Mouse (Mus musculus): Measurements from ENCODE around the gene Sympk. TPM values are rescaled to one million over a fixed set of nuclear protein-coding genes. Genes with fewer than 3 reads are reported as not detected.

Sympk gene
- polyA plus RNA-seq, 1 experiment = not detected

DNA sequence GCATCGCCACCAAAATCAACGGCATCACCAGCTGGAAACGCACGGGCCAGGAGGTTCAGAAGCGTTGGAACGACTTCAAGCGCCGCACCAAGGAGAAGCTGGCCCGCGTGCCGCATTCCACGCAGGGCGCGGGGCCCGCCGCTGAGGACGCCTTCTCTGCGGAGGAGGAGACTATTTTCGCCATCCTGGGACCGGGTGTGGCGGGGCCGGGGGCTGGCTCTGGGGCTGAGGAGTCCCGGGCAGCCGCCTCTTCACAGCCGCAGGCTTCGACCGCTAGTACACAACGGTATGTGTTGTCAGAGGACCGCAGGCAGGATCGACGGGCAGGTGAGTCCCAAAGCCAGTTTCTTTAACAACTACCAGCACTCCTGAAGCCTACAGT is 31.9 kb upstream of the Sympk start:
- Histone ChIP-seq H3K27ac (ENCODE audit: insufficient read depth, low read depth, low read length) (peak overlapping the region; percentile 89), H3K4me3 (ENCODE audit: insufficient read depth, low read depth, low read length) (peak overlapping the region; percentile 89), H3K4me1 (ENCODE audit: control insufficient read depth, insufficient read depth, low read length) (peaks cover 27% of the 10 kb centered on the region)
- TF ChIP-seq POLR2A (IDR thresholded peaks at IDR 0.05; ENCODE audit: insufficient read depth, low read depth, low read length) (no peak), CTCF (IDR thresholded peaks at IDR 0.05; ENCODE audit: insufficient read depth, low read depth, low read length) (no peak)
- 2% methylated on average over 31 of the region's 31 CpGs for WGBS

DNA sequence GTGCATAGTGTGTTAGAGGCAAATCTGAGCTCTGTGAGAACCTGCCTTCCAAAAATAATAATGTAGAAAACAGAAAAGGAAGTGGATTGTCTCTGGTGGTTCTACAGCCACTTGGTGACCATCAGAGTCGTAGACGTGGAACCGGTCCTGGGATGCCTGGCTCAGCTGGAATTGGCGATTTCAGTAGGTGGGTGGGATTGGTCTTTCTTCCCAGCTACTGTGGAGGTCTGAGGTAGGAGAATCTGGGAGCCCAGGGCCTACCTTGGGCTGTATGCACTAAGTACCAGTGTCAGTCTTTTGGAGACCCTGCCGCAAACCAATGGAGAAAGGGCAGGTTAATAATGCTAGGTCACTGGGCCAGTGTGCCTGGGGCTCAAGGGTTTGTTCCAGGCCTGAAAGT is 31.1 kb upstream of the Sympk start:
- H3K27ac ChIP-seq (ENCODE audit: insufficient read depth, low read depth, low read length) = no peak overlapping the region
- peaks cover 27% of the 10 kb centered on the region for H3K4me1 ChIP-seq (ENCODE audit: control insufficient read depth, insufficient read depth, low read length)
- H3K4me3 ChIP-seq (ENCODE audit: insufficient read depth, low read depth, low read length) = peak overlapping the region; percentile 89
- WGBS = 80% methylated on average over 5 of the region's 5 CpGs
- TF ChIP-seq POLR2A (IDR thresholded peaks at IDR 0.05; ENCODE audit: insufficient read depth, low read depth, low read length) = no peak
- no peak for TF ChIP-seq CTCF (IDR thresholded peaks at IDR 0.05; ENCODE audit: insufficient read depth, low read depth, low read length)

DNA sequence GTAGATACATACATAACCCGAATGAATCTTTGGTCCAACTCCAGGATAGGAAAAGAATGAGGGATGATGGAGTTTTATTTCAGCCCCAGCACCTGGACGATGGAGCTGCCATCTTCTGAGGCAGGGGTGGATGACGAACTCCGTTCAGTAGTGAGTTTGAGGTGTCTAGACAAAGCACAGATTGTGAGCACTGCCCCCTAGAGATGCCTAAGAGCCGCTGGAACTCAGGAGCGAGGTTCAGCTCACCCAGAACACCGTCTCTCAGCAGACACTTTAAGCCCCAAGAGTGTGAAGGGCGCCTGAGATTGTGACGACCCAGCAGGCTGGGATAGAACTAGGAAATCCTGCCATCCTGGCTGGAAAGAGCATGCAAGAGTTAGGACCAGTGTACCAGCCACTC is 25.3 kb upstream of the Sympk start:
- 28% methylated on average over 9 of the region's 9 CpGs for WGBS
- Histone ChIP-seq H3K4me1 (ENCODE audit: control insufficient read depth, insufficient read depth, low read length) (peaks cover 25% of the 10 kb centered on the region), H3K4me3 (ENCODE audit: insufficient read depth, low read depth, low read length) (no peak overlapping the region), H3K27ac (ENCODE audit: insufficient read depth, low read depth, low read length) (no peak overlapping the region)
- TF ChIP-seq CTCF (IDR thresholded peaks at IDR 0.05; ENCODE audit: insufficient read depth, low read depth, low read length) = no peak
- TF ChIP-seq POLR2A (IDR thresholded peaks at IDR 0.05; ENCODE audit: insufficient read depth, low read depth, low read length) = no peak

DNA sequence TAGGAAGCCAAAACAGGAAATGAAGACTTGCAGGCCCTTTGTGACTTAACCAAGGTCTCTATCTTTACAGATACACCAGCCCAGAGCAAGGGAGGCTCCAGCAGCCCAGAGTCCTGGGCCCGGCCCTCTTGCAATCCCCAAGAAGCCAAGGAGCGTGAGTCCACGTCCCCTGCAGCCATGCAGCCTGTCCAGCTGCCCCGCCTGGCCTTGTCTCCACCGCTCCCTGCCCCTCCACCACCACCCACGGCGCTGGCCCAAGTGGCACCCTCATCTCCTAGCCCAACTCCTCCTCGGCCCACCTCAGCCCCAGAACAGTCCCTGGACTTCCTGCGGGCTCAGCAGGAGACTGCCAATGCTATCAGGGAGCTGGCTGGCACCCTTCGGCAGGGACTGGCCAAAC is 23.8 kb upstream of the Sympk start:
- peak overlapping the region; percentile 6; the same call in 1 of the 2 replicates for H3K4me3 ChIP-seq (ENCODE audit: insufficient read depth, low read depth, low read length)
- H3K27ac ChIP-seq (ENCODE audit: insufficient read depth, low read depth, low read length) = no peak overlapping the region
- TF ChIP-seq POLR2A (IDR thresholded peaks at IDR 0.05; ENCODE audit: insufficient read depth, low read depth, low read length) (no peak), CTCF (IDR thresholded peaks at IDR 0.05; ENCODE audit: insufficient read depth, low read depth, low read length) (no peak)
- H3K4me1 ChIP-seq (ENCODE audit: control insufficient read depth, insufficient read depth, low read length) = peaks cover 28% of the 10 kb centered on the region
- 66% methylated on average over 10 of the region's 10 CpGs for WGBS

GRCm38 (mm10) chr7:19001066-19001806 is 22.9 kb upstream of the Sympk start:
- H3K4me1 ChIP-seq (ENCODE audit: control insufficient read depth, insufficient read depth, low read length) = peaks cover 35% of the 10 kb centered on the region
- WGBS = 41% methylated on average over 18 of the region's 18 CpGs
- H3K27ac ChIP-seq (ENCODE audit: insufficient read depth, low read depth, low read length) = no peak overlapping the region
- TF ChIP-seq CTCF (IDR thresholded peaks at IDR 0.05; ENCODE audit: insufficient read depth, low read depth, low read length) (no peak), POLR2A (IDR thresholded peaks at IDR 0.05; ENCODE audit: insufficient read depth, low read depth, low read length) (no peak)
- H3K4me3 ChIP-seq (ENCODE audit: insufficient read depth, low read depth, low read length) = no peak overlapping the region

DNA sequence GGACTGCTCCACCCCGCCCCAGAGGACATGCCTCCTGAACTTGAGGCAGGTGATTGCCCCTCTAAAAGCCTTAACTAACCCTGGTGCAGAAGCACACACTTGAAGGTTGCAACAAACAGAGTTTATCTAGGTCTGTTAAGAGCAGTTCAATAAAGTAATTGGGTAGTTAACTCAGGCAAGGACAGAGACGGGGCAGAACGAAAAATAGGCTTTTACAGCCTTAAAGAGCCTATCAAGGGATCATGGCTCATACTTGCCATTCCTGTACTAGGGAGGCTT is 22.4 kb upstream of the Sympk start:
- Histone ChIP-seq H3K4me3 (ENCODE audit: insufficient read depth, low read depth, low read length) (no peak overlapping the region), H3K27ac (ENCODE audit: insufficient read depth, low read depth, low read length) (no peak overlapping the region), H3K4me1 (ENCODE audit: control insufficient read depth, insufficient read depth, low read length) (peaks cover 37% of the 10 kb centered on the region)
- TF ChIP-seq POLR2A (IDR thresholded peaks at IDR 0.05; ENCODE audit: insufficient read depth, low read depth, low read length) (no peak), CTCF (IDR thresholded peaks at IDR 0.05; ENCODE audit: insufficient read depth, low read depth, low read length) (no peak)
- 66% methylated on average over 3 of the region's 3 CpGs for whole genome bisulfite sequencing

- TF ChIP-seq POLR2A (IDR thresholded peaks at IDR 0.05; ENCODE audit: insufficient read depth, low read depth, low read length) (no peak), CTCF (IDR thresholded peaks at IDR 0.05; ENCODE audit: insufficient read depth, low read depth, low read length) (no peak)
- Histone ChIP-seq H3K27ac (ENCODE audit: insufficient read depth, low read depth, low read length) (no peak overlapping the region), H3K4me3 (ENCODE audit: insufficient read depth, low read depth, low read length) (no peak overlapping the region), H3K4me1 (ENCODE audit: control insufficient read depth, insufficient read depth, low read length) (peaks cover 39% of the 10 kb centered on the region)
- 8% methylated on average over 4 of the region's 4 CpGs for WGBS
Measured at GRCm38 (mm10) chr7:19002115-19002514, 22.1 kb upstream of the Sympk start.

- Histone ChIP-seq H3K4me1 (ENCODE audit: control insufficient read depth, insufficient read depth, low read length) (peaks cover 45% of the 10 kb centered on the region), H3K27ac (ENCODE audit: insufficient read depth, low read depth, low read length) (peak overlapping the region; percentile 90), H3K4me3 (ENCODE audit: insufficient read depth, low read depth, low read length) (peak overlapping the region; percentile 51)
- no peak for TF ChIP-seq CTCF (IDR thresholded peaks at IDR 0.05; ENCODE audit: insufficient read depth, low read depth, low read length)
- WGBS = 1% methylated on average over 17 of the region's 17 CpGs
Measured at GRCm38 (mm10) chr7:19002848-19003498, 21.2 kb upstream of the Sympk start.

DNA sequence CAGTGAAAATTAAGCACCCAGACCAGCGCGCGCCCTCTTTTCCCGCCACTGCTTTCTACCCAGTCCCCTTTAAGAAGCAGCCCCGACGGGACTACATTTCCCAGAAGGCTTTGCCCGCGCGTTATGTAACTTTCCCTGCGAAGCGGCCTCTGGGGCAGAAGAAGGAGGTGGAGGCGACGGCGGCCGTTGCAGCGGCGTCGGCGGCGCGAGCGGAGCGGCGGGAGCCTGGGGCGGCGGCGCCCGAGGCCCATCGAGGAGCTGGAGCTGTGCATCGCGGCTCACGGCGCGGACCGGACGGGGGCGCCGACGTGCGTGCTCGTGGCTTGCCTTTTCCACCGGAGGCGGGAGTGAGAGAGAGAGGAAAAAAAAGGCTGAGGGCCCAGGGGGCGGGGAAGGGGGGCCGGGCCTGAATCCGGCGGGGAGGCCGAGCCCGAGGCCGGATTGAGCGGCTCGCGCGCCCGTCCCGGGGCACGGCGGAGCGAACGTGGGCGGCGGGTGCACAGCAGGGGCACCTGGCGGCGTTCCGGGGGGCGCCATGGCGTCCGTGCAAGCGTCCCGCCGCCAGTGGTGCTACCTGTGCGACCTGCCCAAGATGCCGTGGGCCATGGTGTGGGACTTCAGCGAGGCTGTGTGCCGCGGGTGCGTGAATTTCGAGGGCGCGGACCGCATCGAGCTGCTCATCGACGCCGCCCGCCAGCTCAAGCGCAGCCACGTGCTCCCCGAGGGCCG is 20.1 kb upstream of the Sympk start, which contains the start of gene Irf2bp1:
Gene Irf2bp1, plus strand, starts transcription at position 143 of the 729 bp plus-strand sequence.
- WGBS = 1% methylated on average over 89 of the region's 90 CpGs
- Histone ChIP-seq H3K27ac (ENCODE audit: insufficient read depth, low read depth, low read length) (peak within 1 kb of the TSS; percentile 96), H3K4me1 (ENCODE audit: control insufficient read depth, insufficient read depth, low read length) (peaks cover 42% of the 10 kb centered on the region), H3K4me3 (ENCODE audit: insufficient read depth, low read depth, low read length) (peak within 1 kb of the TSS; percentile 85)
- TF ChIP-seq CTCF (IDR thresholded peaks at IDR 0.05; ENCODE audit: insufficient read depth, low read depth, low read length) = no peak
- TF ChIP-seq POLR2A (IDR thresholded peaks at IDR 0.05; ENCODE audit: insufficient read depth, low read depth, low read length) = peak; percentile 92

Measured in olfactory bulb, adult 2 months (tissue).